ENCODE assay signal across 10 mouse cellular contexts in genomic region chr13:94381829-94382675, GRCm38 (mm10). TPM values are rescaled to one million over a fixed set of nuclear protein-coding genes. Genes with fewer than 3 reads are reported as not detected.
A peak's percentile ranks its signal among the peaks of the same experiment; 100 is the strongest.
DNase-seq lines count a peak whose midpoint lies in the region; ATAC-seq and TF ChIP-seq lines count a peak whose summit lies in the region.
"Had no signal": no experiment of that assay in that cellular context is flagged by ENCODE, and none has a peak within 500 bp of the region (broad histone marks: within the 10 kb centered on the region; RNA-seq: fewer than 3 reads in every experiment).

No protein-coding gene starts in this region.

- H3K27ac ChIP-seq in heart, postnatal 0 days (ENCODE audit: low read depth) = peak overlapping the region; percentile 48; the same call in 1 of the 2 replicates
- H3K27ac ChIP-seq in heart, embryonic 12.5 days (ENCODE audit: poor library complexity, severe bottlenecking) = no peak overlapping the region
- H3K27ac ChIP-seq: midbrain, embryonic 12.5 days had no signal

- H3K4me2 ChIP-seq in heart, postnatal 0 days (ENCODE audit: low read depth, low read length) = peak overlapping the region; percentile 50
- no peak overlapping the region for H3K4me2 ChIP-seq in heart, embryonic 12.5 days
- H3K4me2 ChIP-seq: midbrain, embryonic 12.5 days had no signal

- peaks cover 4% of the 10 kb centered on the region for H3K4me1 ChIP-seq in heart, postnatal 0 days (ENCODE audit: control insufficient read depth, insufficient read depth)
- peaks cover 24% of the 10 kb centered on the region for H3K4me1 ChIP-seq in heart, embryonic 12.5 days (replicated peaks)

- H3K4me3 ChIP-seq in heart, postnatal 0 days (ENCODE audit: low read depth, low read length) = peak overlapping the region; percentile 17; the same call in 1 of the 2 replicates
- H3K4me3 ChIP-seq in heart, embryonic 12.5 days = no peak overlapping the region
- H3K4me3 ChIP-seq: midbrain, embryonic 12.5 days had no signal

- DNase-seq in heart, postnatal 0 days (ENCODE audit: low spot score) = peak; percentile 78
- DNase-seq in A20 (ENCODE audit: low read depth, low spot score) = peak; percentile 27
- DNase-seq in lung, postnatal 25 days (ENCODE audit: low spot score) = peak; percentile 16
- no peak for DNase-seq in adrenal gland, adult 18-20 months (ENCODE audit: low spot score in 2 of 2)
- no peak for DNase-seq in gastrocnemius, adult 8-10 months (ENCODE audit: low spot score in 2 of 2)
- DNase-seq in left cerebral cortex, adult 8-10 months (ENCODE audit: low spot score in 2 of 2) = no peak
- DNase-seq: adrenal gland, adult 8-10 months had no signal

- no peaks in the 10 kb centered on the region for H3K36me3 ChIP-seq in heart, postnatal 0 days (replicated peaks; ENCODE audit: control insufficient read depth, insufficient read depth, low read length)
- no peaks in the 10 kb centered on the region for H3K36me3 ChIP-seq in heart, embryonic 12.5 days
- H3K36me3 ChIP-seq: midbrain, embryonic 12.5 days had no signal

- no peak overlapping the region for H3K9ac ChIP-seq in heart, postnatal 0 days (replicated peaks; ENCODE audit: low read depth, low read length)
- H3K9ac ChIP-seq in heart, embryonic 12.5 days = no peak overlapping the region
- H3K9ac ChIP-seq: midbrain, embryonic 12.5 days had no signal

- H3K27me3 ChIP-seq in heart, postnatal 0 days (ENCODE audit: control insufficient read depth, insufficient read depth, low read length) = no peaks in the 10 kb centered on the region
- no peaks in the 10 kb centered on the region for H3K27me3 ChIP-seq in heart, embryonic 12.5 days (replicated peaks)
- H3K27me3 ChIP-seq: midbrain, embryonic 12.5 days had no signal

- H3K9me3 ChIP-seq in heart, postnatal 0 days (replicated peaks; ENCODE audit: control insufficient read depth, low read length) = no peaks in the 10 kb centered on the region
- H3K9me3 ChIP-seq in heart, embryonic 12.5 days (replicated peaks) = no peaks in the 10 kb centered on the region
- H3K9me3 ChIP-seq: midbrain, embryonic 12.5 days had no signal

- WGBS in heart, postnatal 0 days = 51% methylated on average over 8 of the region's 8 CpGs
- 59% methylated on average over 8 of the region's 8 CpGs for WGBS in heart, embryonic 12.5 days

- TF ChIP-seq EP300 in heart, postnatal 0 days (IDR thresholded peaks at IDR 0.05; ENCODE audit: low read depth) = no peak

- ATAC-seq in heart, postnatal 0 days (ENCODE audit: insufficient read depth, low read depth) = no peak; the same call in 1 of the 2 replicates
- ATAC-seq in heart, embryonic 12.5 days (ENCODE audit: insufficient number of reproducible peaks, low FRiP score) = no peak; the same call in 1 of the 2 replicates
- peak; percentile 36 for ATAC-seq in activated CD4-positive, CD25-positive, alpha-beta regulatory T cell, adult 4 months

- peak; percentile 53 for TF ChIP-seq CTCF in heart, postnatal 0 days (IDR thresholded peaks at IDR 0.05; ENCODE audit: low read depth)

RNA-seq across cellular contexts. Expression of gene Ap3b1, which starts 23.3 kb away (rescaled TPM):
- total RNA-seq in heart, postnatal 0 days (2014; rRNA removed; ENCODE audit: low replicate concordance) = 14.8 and 26.0 TPM in 2 replicates
- 22.5 TPM in 2 replicates for polyA plus RNA-seq in heart, postnatal 0 days (2015; fragmentation: Nextera tagmentation; extraction: Ambion mirVana)
- 37.5 and 38.6 TPM in 2 replicates for polyA plus RNA-seq in heart, embryonic 12.5 days (2016; fragmentation: Nextera tagmentation; extraction: Ambion mirVana)
- polyA plus RNA-seq in activated CD4-positive, CD25-positive, alpha-beta regulatory T cell, adult 4 months (2017; shearing (Covaris generic)) = 10 to 100 TPM; 32.9 to 45.2 TPM
- 10 to 100 TPM; 42.7 to 47.1 TPM for total RNA-seq in adrenal gland, adult 18-20 months (2021)
- 10 to 100 TPM; 23.8 to 25.9 (median 24.7) TPM for total RNA-seq in gastrocnemius, adult 8-10 months (2022)
- 10 to 100 TPM; 45.2 to 49.9 (median 47.9) TPM for total RNA-seq in left cerebral cortex, adult 8-10 months (2022)

Comparison
In these comparisons a context has a peak if more than half of its experiments do, and no peak if none do; other contexts are left out.
1. DNase-seq: peak in heart, postnatal 0 days (single experiment), A20 (single experiment) and lung, postnatal 25 days (single experiment); none in adrenal gland, adult 18-20 months (0 of 2), gastrocnemius, adult 8-10 months (0 of 2) and left cerebral cortex, adult 8-10 months (0 of 2).